Mouse (Mus musculus) inflammation-experienced regulatory T-cells, adult 6 months (primary cell): ENCODE data around the gene Srsf2. TPM values are rescaled to one million over a fixed set of nuclear protein-coding genes. Genes with fewer than 3 reads are reported as not detected.
A peak's percentile ranks its signal among the peaks of the same experiment; 100 is the strongest.
"Not testable (repeated sequence)": the region's sequence is repeated elsewhere in the genome, so short reads cannot be mapped to it uniquely, and the experiment has no call there.

Experiments used
- ATAC-seq: one replicate; pipeline ENCODE4 v1.8.0; 2017
- polyA plus RNA-seq, 3 experiments: library from polyadenylated mRNA; unstranded; fragments of 100-300 nt; shearing (Covaris generic); gene quantifications; one replicate each; pipeline ENCODE4 v1.2.1; 2017

Srsf2 gene
- polyA plus RNA-seq, 3 experiments from 2014 or later, result 189 to 367 (median 325) TPM

GRCm38 (mm10) chr11:116852291-116852890 is 503 bp downstream of the Srsf2 start, which contains the start of gene Mfsd11:
Mfsd11 (plus strand) TSS chr11:116852440.
- ATAC-seq, result peak; percentile 44

GRCm38 (mm10) chr11:116851576-116852290 is 1.2 kb downstream of the Srsf2 start:
- no peak for ATAC-seq

- ATAC-seq, result no peak
Observed at GRCm38 (mm10) chr11:116850833-116851477, 1.9 kb downstream of the Srsf2 start.

GRCm38 (mm10) chr11:116850085-116850484 is 2.8 kb downstream of the Srsf2 start:
- ATAC-seq, result no peak

- ATAC-seq, result no peak
Observed at GRCm38 (mm10) chr11:116849587-116849986, 3.3 kb downstream of the Srsf2 start.

- not testable (repeated sequence) for ATAC-seq
Observed at GRCm38 (mm10) chr11:116848877-116849178, 4.1 kb downstream of the Srsf2 start.

GRCm38 (mm10) chr11:116848086-116848876 is 4.6 kb downstream of the Srsf2 start:
- ATAC-seq, result no peak

GRCm38 (mm10) chr11:116847187-116848085 is 5.5 kb downstream of the Srsf2 start:
- no peak for ATAC-seq

- ATAC-seq, result no peak
Observed at GRCm38 (mm10) chr11:116846593-116847181, 6.2 kb downstream of the Srsf2 start.

GRCm38 (mm10) chr11:116843261-116844233 is 9.3 kb downstream of the Srsf2 start, which contains the start of the genes Mettl23 and Jmjd6:
Mettl23 (plus strand) TSS chr11:116843278.
Jmjd6 (minus strand) TSS chr11:116843449.
- ATAC-seq, result peak; percentile 86

- peak; percentile 58 for ATAC-seq
Observed at GRCm38 (mm10) chr11:116842531-116843260, 10.2 kb downstream of the Srsf2 start.

- no peak for ATAC-seq
Observed at GRCm38 (mm10) chr11:116840748-116841147, 12.1 kb downstream of the Srsf2 start.

GRCm38 (mm10) chr11:116839601-116840000 is 13.3 kb downstream of the Srsf2 start:
- no peak for ATAC-seq

GRCm38 (mm10) chr11:116838936-116839335 is 14.0 kb downstream of the Srsf2 start:
- no peak for ATAC-seq

- ATAC-seq, result no peak
Observed at GRCm38 (mm10) chr11:116837441-116837840, 15.5 kb downstream of the Srsf2 start.

- ATAC-seq, result no peak
Observed at GRCm38 (mm10) chr11:116836283-116836682, 16.6 kb downstream of the Srsf2 start.

- ATAC-seq, result no peak
Observed at GRCm38 (mm10) chr11:116834954-116835353, 17.9 kb downstream of the Srsf2 start.

GRCm38 (mm10) chr11:116832172-116832685 is 20.7 kb downstream of the Srsf2 start:
- ATAC-seq, result no peak

GRCm38 (mm10) chr11:116827534-116828165 is 25.2 kb downstream of the Srsf2 start, which contains the start of gene Mxra7:
Mxra7 (minus strand) TSS chr11:116828046.
- ATAC-seq, result no peak
